ENCODE assay signal across 19 mouse cellular contexts in genomic region chr8:120698426-120698825, GRCm38 (mm10). TPM values are rescaled to one million over a fixed set of nuclear protein-coding genes. Genes with fewer than 3 reads are reported as not detected.
A peak's percentile ranks its signal among the peaks of the same experiment; 100 is the strongest.
DNase-seq lines count a peak whose midpoint lies in the region; ATAC-seq lines count a peak whose summit lies in the region.
"Had no signal": no experiment of that assay in that cellular context is flagged by ENCODE, and none has a peak within 500 bp of the region (broad histone marks: within the 10 kb centered on the region; RNA-seq: fewer than 3 reads in every experiment).

No protein-coding gene starts in this region.

- H3K4me2 ChIP-seq in heart, embryonic 16.5 days (ENCODE audit: low read depth, low read length), result no peak overlapping the region
- no peak overlapping the region for H3K4me2 ChIP-seq in intestine, embryonic 16.5 days (ENCODE audit: low read depth, low read length)
- H3K4me2 ChIP-seq: embryonic facial prominence, embryonic 12.5 days; forebrain, embryonic 15.5 days; liver, embryonic 12.5 days had no signal

- H3K9ac ChIP-seq in heart, embryonic 16.5 days (ENCODE audit: low read length), result no peak overlapping the region
- H3K9ac ChIP-seq in intestine, embryonic 16.5 days (ENCODE audit: low read depth, low read length), result no peak overlapping the region
- H3K9ac ChIP-seq: embryonic facial prominence, embryonic 12.5 days; forebrain, embryonic 15.5 days; liver, embryonic 12.5 days had no signal

- H3K79me2 ChIP-seq in macrophage (ENCODE audit: inconsistent target), result no peaks in the 10 kb centered on the region

- no peaks in the 10 kb centered on the region for H3K9me3 ChIP-seq in heart, embryonic 16.5 days (replicated peaks; ENCODE audit: control insufficient read depth, low read length)
- H3K9me3 ChIP-seq in intestine, embryonic 16.5 days (ENCODE audit: control insufficient read depth, low read length), result no peaks in the 10 kb centered on the region
- peaks cover 6% of the 10 kb centered on the region; the same call in 1 of the 2 replicates for H3K9me3 ChIP-seq in midbrain, embryonic 10.5 days (replicated peaks)
- H3K9me3 ChIP-seq: embryonic facial prominence, embryonic 12.5 days; forebrain, embryonic 15.5 days; liver, embryonic 12.5 days had no signal

- no peak overlapping the region for H3K4me3 ChIP-seq in heart, embryonic 16.5 days (ENCODE audit: low read length)
- no peak overlapping the region for H3K4me3 ChIP-seq in intestine, embryonic 16.5 days (ENCODE audit: low read length)
- H3K4me3 ChIP-seq in macrophage (ENCODE audit: inconsistent target), result no peak overlapping the region
- H3K4me3 ChIP-seq in midbrain, embryonic 10.5 days, result no peak overlapping the region
- H3K4me3 ChIP-seq: embryonic facial prominence, embryonic 12.5 days; forebrain, embryonic 15.5 days; liver, embryonic 12.5 days had no signal

- no peak for DNase-seq in heart, postnatal 10 days
- peak; percentile 51 for DNase-seq in kidney, postnatal 10 days
- no peak for DNase-seq in kidney, adult 8-10 months
- DNase-seq in embryo, embryonic 11 days, result no peak
- no peak for DNase-seq in midbrain, embryonic 10.5 days (ENCODE audit: low spot score)
- DNase-seq: adrenal gland, postnatal 10 days; cerebellum, adult 2 months; gastrocnemius, postnatal 36 days; left cerebral cortex, postnatal 4 days had no signal

- peak overlapping the region; percentile 62 for H3K27ac ChIP-seq in heart, embryonic 16.5 days (ENCODE audit: low read length)
- peak overlapping the region; percentile 67 for H3K27ac ChIP-seq in intestine, embryonic 16.5 days (ENCODE audit: low read length)
- H3K27ac ChIP-seq in macrophage, result peak overlapping the region; percentile 98
- no peak overlapping the region for H3K27ac ChIP-seq in midbrain, embryonic 10.5 days (replicated peaks)
- H3K27ac ChIP-seq: embryonic facial prominence, embryonic 12.5 days; forebrain, embryonic 15.5 days; hindbrain, postnatal 0 days; liver, embryonic 12.5 days had no signal

- intact Hi-C loops in heart, postnatal 10 days (cut with DNase I), result no loop called here

- no peaks in the 10 kb centered on the region; the same call in none of the 2 replicates for H3K27me3 ChIP-seq in heart, embryonic 16.5 days (ENCODE audit: control insufficient read depth, insufficient read depth, low read length)
- no peaks in the 10 kb centered on the region for H3K27me3 ChIP-seq in intestine, embryonic 16.5 days (replicated peaks; ENCODE audit: control insufficient read depth, insufficient read depth, low read length)
- no peaks in the 10 kb centered on the region for H3K27me3 ChIP-seq in midbrain, embryonic 10.5 days (ENCODE audit: low read depth, poor library complexity, severe bottlenecking)
- H3K27me3 ChIP-seq: embryonic facial prominence, embryonic 12.5 days; forebrain, embryonic 15.5 days had no signal

- WGBS in heart, embryonic 16.5 days, result 74% methylated on average over 7 of the region's 7 CpGs
- 57% methylated on average over 7 of the region's 7 CpGs for WGBS in intestine, embryonic 16.5 days
- 93% methylated on average over 7 of the region's 7 CpGs for WGBS in macrophage (ENCODE audit: missing documents)
- WGBS in midbrain, embryonic 10.5 days, result 91% methylated on average over 7 of the region's 7 CpGs

- H3K4me1 ChIP-seq in heart, embryonic 16.5 days (ENCODE audit: control insufficient read depth, insufficient read depth, low read length), result peaks cover 28% of the 10 kb centered on the region
- H3K4me1 ChIP-seq in intestine, embryonic 16.5 days (ENCODE audit: control insufficient read depth, insufficient read depth, low read length), result peaks cover 47% of the 10 kb centered on the region
- peaks cover 14% of the 10 kb centered on the region; the same call in 1 of the 2 replicates for H3K4me1 ChIP-seq in midbrain, embryonic 10.5 days

- no peaks in the 10 kb centered on the region for H3K36me3 ChIP-seq in heart, embryonic 16.5 days (ENCODE audit: control insufficient read depth, insufficient read depth)
- H3K36me3 ChIP-seq in intestine, embryonic 16.5 days (ENCODE audit: control insufficient read depth, insufficient read depth, low read length), result no peaks in the 10 kb centered on the region
- no peaks in the 10 kb centered on the region for H3K36me3 ChIP-seq in macrophage (ENCODE audit: inconsistent target)
- H3K36me3 ChIP-seq in midbrain, embryonic 10.5 days, result no peaks in the 10 kb centered on the region
- H3K36me3 ChIP-seq: embryonic facial prominence, embryonic 12.5 days; forebrain, embryonic 15.5 days; liver, embryonic 12.5 days had no signal

- no peak for ATAC-seq in heart, embryonic 16.5 days (replicated peaks; ENCODE audit: extremely low read depth, insufficient read depth, low FRiP score)
- no peak for ATAC-seq in intestine, embryonic 16.5 days
- ATAC-seq: forebrain, embryonic 15.5 days; hindbrain, postnatal 0 days; liver, embryonic 12.5 days had no signal

RNA-seq across cellular contexts. Expression of gene Emc8, which starts 30.1 kb away (rescaled TPM):
- 164 and 168 TPM in 2 replicates for polyA plus RNA-seq in heart, embryonic 16.5 days (2015; fragmentation: Nextera tagmentation; extraction: Ambion mirVana)
- total RNA-seq in heart, postnatal 10 days (2021), result 10 to 100 TPM; 65.9 to 68.6 TPM
- polyA plus RNA-seq in intestine, embryonic 16.5 days (2015; fragmentation: Nextera tagmentation; extraction: Ambion mirVana), result 214 and 235 TPM in 2 replicates
- 10 to 100 TPM in 17 of 26 experiments, 1 to 10 TPM in 9; 4.1 to 37.4 (median 12.2) TPM for total RNA-seq in macrophage (2018; cell fraction: chromatin; rRNA removed)
- total RNA-seq in macrophage (2018; cell fraction: cytosol; rRNA removed), result 10 to 100 TPM; 27.5 to 49.4 (median 37.6) TPM
- 10 to 100 TPM in 16 of 26 experiments, 1 to 10 TPM in 10; 5.8 to 26.6 (median 11.3) TPM for total RNA-seq in macrophage (2018; cell fraction: nucleus; rRNA removed)
- 30.6 to 41.0 TPM (median 40.7 TPM) in 3 replicates for polyA plus RNA-seq in macrophage (2018)
- polyA plus RNA-seq in midbrain, embryonic 10.5 days (2016; fragmentation: Nextera tagmentation; extraction: Ambion mirVana), result 347 and 384 TPM in 2 replicates

RNA-seq across cellular contexts. Expression of gene Cox4i1, which starts 30.4 kb away (rescaled TPM):
- 2,414 and 2,430 TPM in 2 replicates for polyA plus RNA-seq in heart, embryonic 16.5 days (2015; fragmentation: Nextera tagmentation; extraction: Ambion mirVana)
- 1,000 to 10,000 TPM; 3,943 to 4,033 TPM for total RNA-seq in heart, postnatal 10 days (2021)
- polyA plus RNA-seq in intestine, embryonic 16.5 days (2015; fragmentation: Nextera tagmentation; extraction: Ambion mirVana), result 1,710 and 1,737 TPM in 2 replicates
- 100 to 1,000 TPM in 5 of 26 experiments, 10 to 100 TPM in 21; 43.1 to 125 (median 79.7) TPM for total RNA-seq in macrophage (2018; cell fraction: chromatin; rRNA removed)
- 1,000 to 10,000 TPM in 1 of 26 experiments, 100 to 1,000 TPM in 25; 586 to 1,058 (median 761) TPM for total RNA-seq in macrophage (2018; cell fraction: cytosol; rRNA removed)
- 100 to 1,000 TPM; 140 to 293 (median 184) TPM for total RNA-seq in macrophage (2018; cell fraction: nucleus; rRNA removed)
- polyA plus RNA-seq in macrophage (2018), result 521 to 775 TPM (median 707 TPM) in 3 replicates
- polyA plus RNA-seq in midbrain, embryonic 10.5 days (2016; fragmentation: Nextera tagmentation; extraction: Ambion mirVana), result 948 and 963 TPM in 2 replicates

RNA-seq across cellular contexts. Expression of gene Gm27021, which starts 30.5 kb away (rescaled TPM):
- polyA plus RNA-seq in heart, embryonic 16.5 days (2015; fragmentation: Nextera tagmentation; extraction: Ambion mirVana), result 0.55 TPM in 1 of 2 replicates, not detected in the other
- total RNA-seq in heart, postnatal 10 days (2021), result under 1 TPM in 1 of 2 experiments, not detected in 1; 0.48 TPM
- polyA plus RNA-seq in intestine, embryonic 16.5 days (2015; fragmentation: Nextera tagmentation; extraction: Ambion mirVana), result 1.5 TPM in 2 replicates
- total RNA-seq in macrophage (2018; cell fraction: chromatin; rRNA removed), result not detected
- total RNA-seq in macrophage (2018; cell fraction: cytosol; rRNA removed), result 1 to 10 TPM in 7 of 26 experiments, under 1 TPM in 15, not detected in 4; 0.18 to 1.7 (median 0.68) TPM
- total RNA-seq in macrophage (2018; cell fraction: nucleus; rRNA removed), result 1 to 10 TPM in 1 of 26 experiments, under 1 TPM in 1, not detected in 24; 0.89 to 1.1 TPM
- 0.76 to 0.96 TPM in 2 of 3 replicates, not detected in the other for polyA plus RNA-seq in macrophage (2018)
- 3.1 and 3.5 TPM in 2 replicates for polyA plus RNA-seq in midbrain, embryonic 10.5 days (2016; fragmentation: Nextera tagmentation; extraction: Ambion mirVana)
- total RNA-seq: adrenal gland, postnatal 10 days; gastrocnemius, postnatal 36 days; hematopoietic stem cell, adult 5-6 weeks; megakaryocyte-erythroid progenitor cell, adult 5-6 weeks had no signal

RNA-seq across cellular contexts. Expression of gene Irf8, which starts 37.7 kb away (rescaled TPM):
- 19.3 and 22.5 TPM in 2 replicates for polyA plus RNA-seq in heart, embryonic 16.5 days (2015; fragmentation: Nextera tagmentation; extraction: Ambion mirVana)
- total RNA-seq in heart, postnatal 10 days (2021), result 1 to 10 TPM; 6.0 to 7.7 TPM
- polyA plus RNA-seq in intestine, embryonic 16.5 days (2015; fragmentation: Nextera tagmentation; extraction: Ambion mirVana), result 55.5 and 55.6 TPM in 2 replicates
- total RNA-seq in macrophage (2018; cell fraction: chromatin; rRNA removed), result 1,000 to 10,000 TPM in 1 of 26 experiments, 100 to 1,000 TPM in 20, 10 to 100 TPM in 5; 46.2 to 1,418 (median 239) TPM
- total RNA-seq in macrophage (2018; cell fraction: cytosol; rRNA removed), result 100 to 1,000 TPM in 24 of 26 experiments, 10 to 100 TPM in 2; 97.5 to 257 (median 185) TPM
- 1,000 to 10,000 TPM in 1 of 26 experiments, 100 to 1,000 TPM in 19, 10 to 100 TPM in 6; 76.1 to 1,152 (median 159) TPM for total RNA-seq in macrophage (2018; cell fraction: nucleus; rRNA removed)
- polyA plus RNA-seq in macrophage (2018), result 116 to 212 TPM (median 193 TPM) in 3 replicates
- polyA plus RNA-seq in midbrain, embryonic 10.5 days (2016; fragmentation: Nextera tagmentation; extraction: Ambion mirVana), result 6.9 and 7.6 TPM in 2 replicates
- polyA plus RNA-seq: C2C12 had no signal

RNA-seq across cellular contexts. Expression of gene 1190005I06Rik, which starts 51.0 kb away (rescaled TPM):
- 4.7 and 5.6 TPM in 2 replicates for polyA plus RNA-seq in heart, embryonic 16.5 days (2015; fragmentation: Nextera tagmentation; extraction: Ambion mirVana)
- 1 to 10 TPM; 5.1 to 10.0 TPM for total RNA-seq in heart, postnatal 10 days (2021)
- polyA plus RNA-seq in intestine, embryonic 16.5 days (2015; fragmentation: Nextera tagmentation; extraction: Ambion mirVana), result 1.8 and 1.9 TPM in 2 replicates
- total RNA-seq in macrophage (2018; cell fraction: chromatin; rRNA removed), result 1 to 10 TPM in 10 of 26 experiments, not detected in 16; 1.3 to 4.2 (median 2.0) TPM
- 1 to 10 TPM in 20 of 26 experiments, under 1 TPM in 6; 0.59 to 5.7 (median 1.9) TPM for total RNA-seq in macrophage (2018; cell fraction: cytosol; rRNA removed)
- total RNA-seq in macrophage (2018; cell fraction: nucleus; rRNA removed), result 1 to 10 TPM in 12 of 26 experiments, under 1 TPM in 1, not detected in 13; 0.91 to 4.9 (median 1.6) TPM
- polyA plus RNA-seq in macrophage (2018), result 0.83 to 3.2 TPM (median 2.1 TPM) in 3 replicates
- 3.9 TPM in 2 replicates for polyA plus RNA-seq in midbrain, embryonic 10.5 days (2016; fragmentation: Nextera tagmentation; extraction: Ambion mirVana)
- total RNA-seq: hematopoietic stem cell, adult 5-6 weeks; megakaryocyte-erythroid progenitor cell, adult 5-6 weeks had no signal
